Mouse (Mus musculus) liver, postnatal 0 days (tissue): ENCODE measurements at regions not wholly inside any gene's neighbourhood (a gene's known extent, or its start where the extent isn't known, plus 50 kb on each side); places are given as distances from the start of the nearest gene placed in this dataset.

Experiments
- ATAC-seq: fragments of 200-750 bp; cut with Nextera tagmentation; 2 replicates; pipeline ENCODE4 v1.8.0; 2017; ENCODE audit warnings: mild to moderate bottlenecking, moderate library complexity
- DNase-seq: peaks from one replicate; pipeline ENCODE4 v3.0.0-alpha.2; 2016
- H3K27ac ChIP-seq: fragments of 300-500 bp; sonication (generic); 2 replicates; pipeline ENCODE4 v1.5.1; 2014; ENCODE audit warnings: antibody characterized with exemption, moderate library complexity, mild to moderate bottlenecking, low read depth
- H3K27me3 ChIP-seq: fragments of 300-500 bp; sonication (generic); 2 replicates; pipeline ENCODE4 v1.6.1; 2014; ENCODE audit warnings: low read length, control low read depth, mixed read lengths; ENCODE audit not compliant: insufficient read depth
- H3K36me3 ChIP-seq: fragments of 300-500 bp; sonication (generic); replicated peaks from 2 replicates; pipeline ENCODE4 v1.6.1; 2014; ENCODE audit warnings: mild to moderate bottlenecking, control low read depth, low read length, moderate library complexity, mixed read lengths; ENCODE audit not compliant: insufficient read depth
- H3K4me1 ChIP-seq: fragments of 300-500 bp; sonication (generic); 2 replicates; pipeline ENCODE4 v1.6.1; 2014; ENCODE audit warnings: antibody characterized with exemption, mild to moderate bottlenecking, control low read depth; ENCODE audit not compliant: insufficient read depth
- H3K4me2 ChIP-seq: fragments of 300-500 bp; sonication (generic); 2 replicates; pipeline ENCODE4 v1.6.1; 2014; ENCODE audit warnings: low read depth, mild to moderate bottlenecking, low read length, moderate library complexity, mixed read lengths
- H3K4me3 ChIP-seq: fragments of 300-500 bp; sonication (generic); 2 replicates; pipeline ENCODE4 v1.5.1; 2014; ENCODE audit warnings: low read depth, low read length
- H3K9ac ChIP-seq: fragments of 300-500 bp; sonication (generic); replicated peaks from 2 replicates; pipeline ENCODE4 v1.6.1; 2014; ENCODE audit warnings: mild to moderate bottlenecking, moderate library complexity
- H3K9me3 ChIP-seq: fragments of 300-500 bp; sonication (generic); 2 replicates; pipeline ENCODE4 v1.6.1; 2016; ENCODE audit warnings: mild to moderate bottlenecking, control low read depth, low read length, mixed read lengths
- CTCF ChIP-seq: sonication (generic); IDR thresholded peaks from 2 replicates; pipeline ENCODE4 v1.5.1; 2016; ENCODE audit warnings: antibody characterized with exemption, low read depth
- EP300 ChIP-seq: IDR thresholded peaks from 2 replicates; pipeline ENCODE4 v1.6.1; 2016; ENCODE audit warnings: antibody characterized with exemption, low read depth, mild to moderate bottlenecking
- WGBS: fragments of 180-500 bp; shearing (Covaris S2); extraction: QIAGEN DNeasy Blood & Tissue Kit; methylation state at CpG from one replicate; pipeline ENCODE4 v1.1.7; 2014; ENCODE audit not compliant: insufficient replicate concordance; 5-methylcytosine and 5-hydroxymethylcytosine counted together

DNA sequence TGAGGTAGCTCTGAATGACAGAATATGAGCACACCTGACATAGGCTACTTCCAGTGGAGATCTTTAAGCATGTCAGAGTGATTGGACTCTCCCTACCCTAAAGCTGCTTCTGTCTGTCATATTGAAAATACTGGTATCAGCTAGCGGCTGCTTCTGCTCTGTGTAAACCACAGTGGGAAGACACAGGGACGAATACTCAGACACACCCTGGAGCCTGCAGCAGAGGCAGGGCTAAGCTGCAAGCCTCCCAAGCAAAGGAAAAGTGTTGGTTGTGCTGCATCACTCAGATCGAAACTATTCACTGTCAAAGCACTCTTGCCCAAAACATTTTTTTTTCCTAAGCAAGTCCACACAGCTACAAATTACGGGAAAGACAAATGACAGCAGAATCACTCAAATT is 270.4 kb downstream of the Cd47 start:
- H3K9me3 ChIP-seq = no peaks in the 10 kb centered on the region
- H3K9ac ChIP-seq = no peak overlapping the region
- H3K4me1 ChIP-seq = no peaks in the 10 kb centered on the region
- H3K4me2 ChIP-seq = no peak overlapping the region
- no peaks in the 10 kb centered on the region for H3K27me3 ChIP-seq
- DNase-seq (no peak), ATAC-seq (no peak)
- H3K4me3 ChIP-seq = no peak overlapping the region
- TF ChIP-seq CTCF = no peak
- no peak for TF ChIP-seq EP300
- H3K27ac ChIP-seq = no peak overlapping the region
- WGBS = 43% methylated on average over 4 of the region's 4 CpGs
- no peaks in the 10 kb centered on the region for H3K36me3 ChIP-seq

DNA sequence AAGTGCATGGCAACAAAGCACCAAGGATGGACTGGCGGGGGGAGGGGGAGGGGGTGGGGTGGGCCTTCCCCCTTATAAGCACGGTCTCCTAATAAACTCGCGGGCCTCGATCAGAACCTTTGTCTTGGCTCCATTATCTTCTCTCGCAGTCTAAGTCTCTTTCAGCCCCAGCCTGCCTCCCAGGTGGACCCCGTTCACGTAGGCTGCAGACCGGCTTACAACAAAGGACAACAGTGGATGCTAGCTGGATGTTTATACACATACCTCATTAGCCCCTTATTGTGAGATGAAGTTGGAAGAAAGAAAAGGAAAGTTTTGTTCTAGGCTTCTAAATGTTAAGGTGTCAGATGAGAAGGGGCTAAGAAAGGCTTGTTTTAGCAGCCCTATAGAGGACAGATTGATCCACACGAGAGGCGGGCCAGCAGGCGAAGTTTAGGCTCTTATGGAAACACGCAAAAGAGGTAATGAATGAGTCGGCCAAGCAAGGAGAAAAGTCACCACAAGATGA is 272.6 kb downstream of the Cd47 start:
- Histone ChIP-seq H3K4me3 (no peak overlapping the region), H3K9me3 (no peaks in the 10 kb centered on the region), H3K27me3 (no peaks in the 10 kb centered on the region), H3K27ac (no peak overlapping the region), H3K9ac (no peak overlapping the region), H3K4me2 (no peak overlapping the region), H3K4me1 (no peaks in the 10 kb centered on the region), H3K36me3 (no peaks in the 10 kb centered on the region)
- no peak for TF ChIP-seq CTCF
- TF ChIP-seq EP300 = no peak
- no peak for ATAC-seq
- WGBS = 76% methylated on average over 14 of the region's 14 CpGs
- no peak for DNase-seq

DNA sequence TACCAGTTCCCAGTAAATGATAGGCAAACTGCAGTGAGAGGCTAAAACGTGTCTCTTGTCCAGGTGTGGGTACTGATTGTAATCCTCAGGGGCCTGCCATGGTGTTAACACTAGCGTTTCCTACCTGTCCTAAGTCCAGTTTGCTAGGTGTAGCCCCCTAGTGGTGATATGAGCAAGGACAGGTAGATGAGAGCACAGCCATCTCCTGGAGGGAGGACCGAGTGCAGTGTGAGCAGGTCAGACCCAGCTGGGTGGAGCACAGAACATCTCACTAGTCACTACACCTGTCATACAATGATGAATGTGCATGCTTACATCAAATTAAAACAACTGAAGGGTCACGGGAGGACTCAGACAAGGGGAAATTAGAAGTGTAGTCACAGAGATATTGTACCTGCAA is 273.6 kb downstream of the Cd47 start:
- no peaks in the 10 kb centered on the region for H3K9me3 ChIP-seq
- DNase-seq (no peak), ATAC-seq (no peak)
- H3K4me1 ChIP-seq = no peaks in the 10 kb centered on the region
- H3K4me2 ChIP-seq = no peak overlapping the region
- no peaks in the 10 kb centered on the region for H3K36me3 ChIP-seq
- H3K4me3 ChIP-seq = no peak overlapping the region
- H3K27ac ChIP-seq = no peak overlapping the region
- H3K9ac ChIP-seq = no peak overlapping the region
- 65% methylated on average over 4 of the region's 4 CpGs for WGBS
- TF ChIP-seq CTCF (peak; percentile 71), EP300 (no peak)
- H3K27me3 ChIP-seq = no peaks in the 10 kb centered on the region

DNA sequence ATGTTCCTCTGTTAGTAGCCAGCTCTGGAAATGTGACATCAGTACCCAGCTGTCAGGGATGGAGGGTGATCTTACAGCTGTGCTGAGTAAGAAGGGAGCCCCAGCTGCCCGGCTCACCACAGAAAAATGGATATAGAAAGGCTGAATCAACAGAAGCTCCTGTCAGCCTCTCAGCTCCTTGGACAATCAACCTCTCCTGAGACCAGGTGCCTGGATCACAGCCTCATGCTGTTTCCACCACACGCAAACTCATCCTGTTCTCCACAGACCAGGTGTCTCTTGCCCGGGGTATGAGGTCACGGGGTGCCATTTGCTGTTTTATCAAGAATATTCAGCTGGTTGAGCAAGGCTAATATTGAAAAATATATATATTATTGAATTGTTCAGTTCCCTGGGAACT is 275.3 kb downstream of the Cd47 start:
- no peak for ATAC-seq

GRCm38 (mm10) chr16:50081511-50081910 is 281.2 kb downstream of the Cd47 start:
- DNase-seq (no peak), ATAC-seq (no peak)
- WGBS = 48% methylated on average over 1 of the region's 1 CpGs
- Histone ChIP-seq H3K27me3 (no peaks in the 10 kb centered on the region), H3K4me2 (no peak overlapping the region), H3K4me1 (no peaks in the 10 kb centered on the region), H3K4me3 (no peak overlapping the region), H3K36me3 (no peaks in the 10 kb centered on the region), H3K9ac (no peak overlapping the region), H3K27ac (no peak overlapping the region), H3K9me3 (no peaks in the 10 kb centered on the region)
- TF ChIP-seq EP300 (no peak), CTCF (no peak)

More for the DNA sequence above, 275.3 kb downstream of the Cd47 start:
- Histone ChIP-seq H3K9me3 (no peaks in the 10 kb centered on the region), H3K4me1 (no peaks in the 10 kb centered on the region), H3K4me3 (no peak overlapping the region), H3K27ac (no peak overlapping the region), H3K36me3 (no peaks in the 10 kb centered on the region), H3K27me3 (no peaks in the 10 kb centered on the region), H3K9ac (no peak overlapping the region), H3K4me2 (no peak overlapping the region)
- 84% methylated on average over 4 of the region's 4 CpGs for WGBS
- no peak for TF ChIP-seq EP300
- no peak for TF ChIP-seq CTCF
- no peak for DNase-seq

DNA sequence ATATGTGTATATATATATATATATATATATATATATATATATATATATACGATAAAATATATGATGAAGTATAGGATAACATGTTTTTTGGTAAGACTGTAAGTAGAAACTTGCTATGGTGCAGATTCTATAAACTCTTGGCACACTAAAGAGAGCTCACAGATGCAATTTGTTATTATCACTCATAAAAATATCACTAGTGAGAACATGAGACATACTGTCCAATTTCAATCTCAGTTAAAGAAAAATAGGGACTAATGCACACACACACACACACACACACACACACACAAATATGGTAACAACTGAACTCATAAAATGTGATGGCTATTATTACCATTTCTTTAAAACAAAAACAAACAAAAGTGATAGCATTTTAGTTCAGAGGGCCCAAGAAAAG is 292.0 kb downstream of the Cd47 start:
- Histone ChIP-seq H3K36me3 (no peaks in the 10 kb centered on the region), H3K4me1 (peaks cover 9% of the 10 kb centered on the region), H3K27ac (no peak overlapping the region), H3K9ac (no peak overlapping the region), H3K4me2 (no peak overlapping the region), H3K27me3 (no peaks in the 10 kb centered on the region), H3K4me3 (no peak overlapping the region), H3K9me3 (no peaks in the 10 kb centered on the region)
- 76% methylated on average over 1 of the region's 1 CpGs for WGBS
- TF ChIP-seq CTCF = no peak
- TF ChIP-seq EP300 = no peak
- ATAC-seq (no peak), DNase-seq (no peak)

GRCm38 (mm10) chr16:50092780-50093179 is 292.4 kb downstream of the Cd47 start:
- Histone ChIP-seq H3K4me1 (peaks cover 9% of the 10 kb centered on the region), H3K4me3 (no peak overlapping the region), H3K36me3 (no peaks in the 10 kb centered on the region), H3K4me2 (no peak overlapping the region), H3K27me3 (no peaks in the 10 kb centered on the region), H3K9ac (no peak overlapping the region), H3K9me3 (no peaks in the 10 kb centered on the region), H3K27ac (no peak overlapping the region)
- DNase-seq = no peak
- no peak for TF ChIP-seq CTCF
- no peak for ATAC-seq
- WGBS = 66% methylated on average over 3 of the region's 3 CpGs
